ENCODE assay signal across 8 mouse cellular contexts in the genomic region with DNA sequence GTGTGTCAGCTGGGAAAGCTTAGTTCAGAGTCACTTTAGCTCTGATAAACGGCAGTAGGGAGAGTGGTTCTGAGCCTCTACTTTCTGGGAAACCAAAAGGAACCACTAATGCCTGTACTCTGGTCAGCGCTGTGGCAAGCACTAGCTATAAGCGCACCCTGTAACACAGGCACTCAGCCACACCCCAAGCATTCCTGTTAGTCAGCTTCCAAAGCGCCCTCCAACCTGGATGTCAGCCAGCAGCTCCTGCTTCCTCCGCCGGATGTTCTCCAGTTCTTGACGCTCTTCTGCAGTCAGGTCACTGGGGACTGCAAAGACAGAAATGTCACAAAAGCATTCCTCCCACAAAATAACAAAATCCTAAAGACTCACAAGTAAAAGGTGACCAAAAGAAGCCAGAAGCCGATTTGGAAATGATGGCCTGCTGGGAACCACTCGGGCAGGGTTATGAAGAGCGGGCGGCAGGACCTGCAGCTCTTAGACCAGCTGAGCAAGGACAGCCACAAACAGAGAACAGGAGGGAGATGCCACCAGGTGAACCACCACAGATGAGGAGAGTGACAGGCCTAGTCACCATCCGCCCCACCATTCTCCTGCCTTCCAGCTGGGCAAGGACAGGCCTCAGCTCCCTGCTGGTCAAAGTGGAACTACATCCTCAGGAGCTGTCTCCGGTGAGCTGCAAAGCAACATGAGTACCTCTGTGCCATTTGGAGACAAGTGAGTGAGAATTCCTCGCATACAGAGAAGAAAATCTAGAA. TPM values are rescaled to one million over a fixed set of nuclear protein-coding genes. Genes with fewer than 3 reads are reported as not detected.
A peak's percentile ranks its signal among the peaks of the same experiment; 100 is the strongest.
DNase-seq lines count a peak whose midpoint lies in the region; ATAC-seq and TF ChIP-seq lines count a peak whose summit lies in the region.

No protein-coding gene starts in this region.

- no peak overlapping the region for H3K27ac ChIP-seq in midbrain, postnatal 0 days (ENCODE audit: low read depth, low read length)
- no peak overlapping the region for H3K27ac ChIP-seq in midbrain, embryonic 13.5 days
- H3K27ac ChIP-seq in heart, embryonic 10.5 days: peak overlapping the region; percentile 26
- peak overlapping the region; percentile 38 for H3K27ac ChIP-seq in stomach, embryonic 16.5 days (ENCODE audit: low read length)

- DNase-seq in midbrain, postnatal 0 days (ENCODE audit: low spot score): peak; percentile 48
- DNase-seq in brain, adult 2 months (ENCODE audit: low read depth, low spot score): peak; percentile 92
- DNase-seq in heart, embryonic 10.5 days (ENCODE audit: low spot score): no peak
- DNase-seq in kidney, postnatal 14 days: peak; percentile 91
- DNase-seq in frontal cortex, postnatal 10 days (ENCODE audit: low spot score in 2 of 2): no peak

- no peaks in the 10 kb centered on the region for H3K27me3 ChIP-seq in midbrain, postnatal 0 days (ENCODE audit: insufficient read depth, low read length)
- H3K27me3 ChIP-seq in midbrain, embryonic 13.5 days: no peaks in the 10 kb centered on the region
- no peaks in the 10 kb centered on the region for H3K27me3 ChIP-seq in heart, embryonic 10.5 days (ENCODE audit: insufficient read depth, poor library complexity, severe bottlenecking)
- H3K27me3 ChIP-seq in stomach, embryonic 16.5 days (ENCODE audit: control insufficient read depth, insufficient read depth, low read length): no peaks in the 10 kb centered on the region

- peaks cover 15% of the 10 kb centered on the region for H3K4me1 ChIP-seq in midbrain, postnatal 0 days (ENCODE audit: insufficient read depth, low read length)
- H3K4me1 ChIP-seq in midbrain, embryonic 13.5 days (replicated peaks): peaks cover 41% of the 10 kb centered on the region
- H3K4me1 ChIP-seq in heart, embryonic 10.5 days: peaks cover 59% of the 10 kb centered on the region
- peaks cover 50% of the 10 kb centered on the region for H3K4me1 ChIP-seq in stomach, embryonic 16.5 days (ENCODE audit: control insufficient read depth, insufficient read depth, low read length)

- H3K36me3 ChIP-seq in midbrain, postnatal 0 days (ENCODE audit: insufficient read depth, low read length): peaks cover 19% of the 10 kb centered on the region
- peaks cover 49% of the 10 kb centered on the region for H3K36me3 ChIP-seq in midbrain, embryonic 13.5 days
- peaks cover 27% of the 10 kb centered on the region for H3K36me3 ChIP-seq in heart, embryonic 10.5 days
- peaks cover 4% of the 10 kb centered on the region; the same call in 1 of the 2 replicates for H3K36me3 ChIP-seq in stomach, embryonic 16.5 days (ENCODE audit: control insufficient read depth, insufficient read depth, low read length)

- no peaks in the 10 kb centered on the region for H3K9me3 ChIP-seq in midbrain, postnatal 0 days (ENCODE audit: low read length)
- no peaks in the 10 kb centered on the region for H3K9me3 ChIP-seq in midbrain, embryonic 13.5 days
- H3K9me3 ChIP-seq in heart, embryonic 10.5 days: no peaks in the 10 kb centered on the region
- no peaks in the 10 kb centered on the region for H3K9me3 ChIP-seq in stomach, embryonic 16.5 days (replicated peaks; ENCODE audit: control insufficient read depth, low read length)

- no peak for ATAC-seq in midbrain, postnatal 0 days (ENCODE audit: low FRiP score)
- no peak for ATAC-seq in midbrain, embryonic 13.5 days
- peak; percentile 78; the same call in 1 of the 2 replicates for ATAC-seq in stomach, embryonic 16.5 days (ENCODE audit: insufficient read depth, low FRiP score)
- ATAC-seq in erythroblast, adult 5-6 weeks (replicated peaks; ENCODE audit: low FRiP score, poor library complexity, severe bottlenecking): no peak

- H3K4me2 ChIP-seq in midbrain, postnatal 0 days (ENCODE audit: low read depth, low read length, poor library complexity, severe bottlenecking): no peak overlapping the region
- H3K4me2 ChIP-seq in midbrain, embryonic 13.5 days (replicated peaks): no peak overlapping the region
- H3K4me2 ChIP-seq in stomach, embryonic 16.5 days (ENCODE audit: low read depth, low read length): no peak overlapping the region; the same call in 1 of the 2 replicates

- H3K9ac ChIP-seq in midbrain, postnatal 0 days (replicated peaks; ENCODE audit: low read length, poor library complexity, severe bottlenecking): no peak overlapping the region
- no peak overlapping the region for H3K9ac ChIP-seq in midbrain, embryonic 13.5 days (replicated peaks)
- no peak overlapping the region for H3K9ac ChIP-seq in stomach, embryonic 16.5 days (ENCODE audit: low read length)

- WGBS in midbrain, postnatal 0 days: 70% methylated on average over 14 of the region's 14 CpGs
- WGBS in midbrain, embryonic 13.5 days: 82% methylated on average over 14 of the region's 14 CpGs
- 57% methylated on average over 14 of the region's 14 CpGs for WGBS in heart, embryonic 10.5 days
- WGBS in stomach, embryonic 16.5 days: 49% methylated on average over 14 of the region's 14 CpGs

- TF ChIP-seq CTCF in midbrain, postnatal 0 days (IDR thresholded peaks at IDR 0.05): peak; percentile 9; the same call in 1 of the 2 replicates

- H3K4me3 ChIP-seq in midbrain, postnatal 0 days (ENCODE audit: low read depth, low read length): no peak overlapping the region
- no peak overlapping the region for H3K4me3 ChIP-seq in midbrain, embryonic 13.5 days (replicated peaks)
- H3K4me3 ChIP-seq in heart, embryonic 10.5 days: no peak overlapping the region
- H3K4me3 ChIP-seq in stomach, embryonic 16.5 days (replicated peaks; ENCODE audit: low read length): no peak overlapping the region

RNA-seq across cellular contexts. Expression of a gene that starts 54.8 kb away (rescaled TPM):
- 40.2 and 54.1 TPM in 2 replicates for total RNA-seq in midbrain, postnatal 0 days (2014; rRNA removed)
- polyA plus RNA-seq in midbrain, postnatal 0 days (2015; fragmentation: Nextera tagmentation; extraction: Ambion mirVana): 20.0 and 21.6 TPM in 2 replicates
- 22.3 and 30.7 TPM in 2 replicates for polyA plus RNA-seq in midbrain, embryonic 13.5 days (2015; fragmentation: Nextera tagmentation; extraction: Ambion mirVana)
- polyA plus RNA-seq in heart, embryonic 10.5 days (2016; fragmentation: Nextera tagmentation; extraction: Ambion mirVana): 15.5 and 15.6 TPM in 2 replicates
- 10.6 and 12.2 TPM in 2 replicates for polyA plus RNA-seq in stomach, embryonic 16.5 days (2015; fragmentation: Nextera tagmentation; extraction: Ambion mirVana)
- 2.7 and 6.0 TPM in 2 replicates for total RNA-seq in erythroblast, adult 5-6 weeks (2015; ENCODE audit: low replicate concordance)
- total RNA-seq in erythroblast, adult 5-6 weeks (2017; ENCODE audit: low replicate concordance): 3.6 and 14.4 TPM in 2 replicates

Comparison
In these comparisons a context has a peak if more than half of its experiments do, and no peak if none do; other contexts are left out.
1. DNase-seq: peak in midbrain, postnatal 0 days (single experiment), brain, adult 2 months (single experiment) and kidney, postnatal 14 days (single experiment); none in heart, embryonic 10.5 days (single experiment) and frontal cortex, postnatal 10 days (0 of 2).
2. H3K27ac ChIP-seq: peak in heart, embryonic 10.5 days (single experiment) and stomach, embryonic 16.5 days (single experiment); none in midbrain, postnatal 0 days (single experiment) and midbrain, embryonic 13.5 days (single experiment).